Mouse (Mus musculus) ES-E14 (cell line): Measurements from ENCODE around the gene Zfp385b.

Experiments used
- MAFK ChIP-seq: IDR thresholded peaks from 2 replicates; pipeline ENCODE4 v1.6.1; 2014; ENCODE audit warnings: mild to moderate bottlenecking, low read depth, low read length, inconsistent platforms; ENCODE audit not compliant: insufficient read depth
- ZNF384 ChIP-seq: IDR thresholded peaks from 2 replicates; pipeline ENCODE4 v1.6.1; 2012; ENCODE audit warnings: low read depth, low read length, inconsistent platforms

GRCm38 (mm10) chr2:77705476-77705875 is 114.0 kb downstream of the Zfp385b start:
- TF ChIP-seq ZNF384 = no peak
- TF ChIP-seq MAFK = no peak
